Mouse (Mus musculus): ENCODE data around the gene Mxra7.

DNA sequence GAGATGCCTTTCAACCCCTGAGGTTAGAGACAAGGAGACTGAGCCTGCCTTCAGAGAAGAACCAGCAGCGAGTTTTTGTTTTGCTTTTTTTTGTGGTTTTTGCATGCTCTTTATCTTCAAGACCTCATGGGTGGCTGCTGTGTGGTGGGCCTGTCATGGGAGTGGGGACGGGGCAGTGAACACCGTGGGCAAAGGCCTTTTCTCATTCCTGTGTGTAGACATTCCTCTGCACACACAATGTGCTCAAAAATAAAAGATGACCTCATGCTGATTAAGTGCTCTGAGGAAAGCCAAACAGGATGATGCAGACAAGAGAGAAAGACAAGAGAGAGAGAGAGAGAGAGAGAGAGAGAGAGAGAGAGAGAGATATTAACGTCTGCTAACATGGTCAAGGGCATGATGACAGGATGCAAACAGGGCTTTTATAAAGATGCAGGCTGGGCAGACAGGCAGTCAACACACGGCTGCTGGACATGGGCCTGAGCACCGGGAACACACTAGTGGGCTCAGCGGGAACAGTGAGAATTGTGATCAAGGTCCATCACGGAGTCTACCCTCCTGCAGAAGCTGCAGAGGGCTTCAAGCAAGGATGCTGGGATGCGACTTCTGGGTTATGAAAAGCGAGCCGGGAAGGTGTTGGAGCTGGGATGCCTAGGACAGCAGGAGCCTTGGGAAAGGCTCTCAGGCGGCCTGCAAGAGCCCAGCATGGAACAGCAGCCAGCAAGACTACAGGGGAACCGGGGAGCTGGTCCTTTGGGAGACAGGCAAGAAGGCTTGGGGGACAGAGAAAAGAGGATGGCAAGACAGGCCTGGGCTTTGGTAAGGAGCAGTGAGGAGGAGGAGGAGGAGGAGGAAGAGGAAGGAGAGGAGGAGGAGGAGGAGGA is 6.5 kb downstream of the Mxra7 start:
- peak; percentile 29; the same call in 1 of the 2 replicates for TF ChIP-seq POLR2A (IDR thresholded peaks at IDR 0.05; ENCODE audit: borderline replicate concordance, extremely low read depth, low read depth, low read length)
- TF ChIP-seq CTCF (IDR thresholded peaks at IDR 0.05; ENCODE audit: insufficient read depth, low read length) = no peak
